Mouse (Mus musculus) ZHBTc4 (cell line): ENCODE results near the gene Actn2.

Experiments used
- DNase-seq: peaks from one replicate; pipeline ENCODE4 v3.0.0-alpha.2; 2011; ENCODE audit warnings: low read depth, low spot score

Actn2 gene

DNA sequence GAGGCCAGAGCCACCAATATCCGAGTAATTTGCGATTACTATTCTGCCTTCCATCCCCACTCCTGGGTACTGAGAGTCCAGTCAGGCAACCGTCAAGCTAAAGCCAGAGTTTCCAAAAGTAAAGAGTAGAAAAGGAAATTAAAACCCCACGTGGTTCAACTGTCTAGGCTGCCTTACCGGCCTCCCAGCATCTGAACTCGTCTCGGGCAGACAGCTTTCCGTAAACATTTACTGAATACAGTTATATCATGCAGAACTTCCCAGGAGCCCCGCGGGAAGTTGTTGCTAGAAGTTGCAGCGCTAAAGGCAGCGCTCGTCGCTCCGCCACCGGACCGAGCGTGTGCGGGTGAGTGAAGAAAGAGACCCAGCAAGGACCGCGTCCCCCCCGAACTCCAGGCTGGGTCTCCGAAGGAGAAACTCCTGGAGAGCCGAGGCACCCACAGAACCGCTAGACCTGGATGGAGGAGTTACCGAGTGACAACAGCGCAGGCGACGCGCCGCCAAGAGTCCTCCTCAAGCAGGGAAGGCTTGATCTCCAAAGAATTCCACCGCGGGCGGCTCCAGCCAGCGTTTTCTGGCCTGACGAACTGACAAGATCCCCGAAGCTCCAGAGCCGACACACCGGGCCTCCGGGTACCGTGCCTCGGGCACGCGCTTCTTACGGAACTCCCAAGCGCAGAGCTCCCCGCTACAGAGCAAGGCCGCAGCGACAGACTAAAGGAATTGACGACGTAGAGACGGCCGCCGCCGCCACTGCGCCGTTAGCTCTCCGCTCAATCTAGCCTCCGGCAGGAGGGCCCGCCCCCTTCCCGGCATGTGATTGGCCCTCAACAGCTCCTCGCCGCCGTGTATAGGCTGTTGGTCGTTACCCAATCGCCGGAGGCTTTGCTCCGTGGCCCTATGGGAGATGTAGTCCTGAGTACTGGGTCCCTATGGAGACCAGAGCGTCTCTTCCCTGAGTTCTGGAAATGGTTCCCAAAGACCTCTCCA lies 82.9 kb downstream of the Actn2 start, which contains the start of gene Mtr:
TSS of gene Mtr (minus strand) at position 723 of the 990 bp plus-strand sequence.
- peak; percentile 98 for DNase-seq

- no peak for DNase-seq
These were observed 83.6 kb downstream of the Actn2 start for GRCm38 (mm10) chr13:12256871-12257390.

DNA sequence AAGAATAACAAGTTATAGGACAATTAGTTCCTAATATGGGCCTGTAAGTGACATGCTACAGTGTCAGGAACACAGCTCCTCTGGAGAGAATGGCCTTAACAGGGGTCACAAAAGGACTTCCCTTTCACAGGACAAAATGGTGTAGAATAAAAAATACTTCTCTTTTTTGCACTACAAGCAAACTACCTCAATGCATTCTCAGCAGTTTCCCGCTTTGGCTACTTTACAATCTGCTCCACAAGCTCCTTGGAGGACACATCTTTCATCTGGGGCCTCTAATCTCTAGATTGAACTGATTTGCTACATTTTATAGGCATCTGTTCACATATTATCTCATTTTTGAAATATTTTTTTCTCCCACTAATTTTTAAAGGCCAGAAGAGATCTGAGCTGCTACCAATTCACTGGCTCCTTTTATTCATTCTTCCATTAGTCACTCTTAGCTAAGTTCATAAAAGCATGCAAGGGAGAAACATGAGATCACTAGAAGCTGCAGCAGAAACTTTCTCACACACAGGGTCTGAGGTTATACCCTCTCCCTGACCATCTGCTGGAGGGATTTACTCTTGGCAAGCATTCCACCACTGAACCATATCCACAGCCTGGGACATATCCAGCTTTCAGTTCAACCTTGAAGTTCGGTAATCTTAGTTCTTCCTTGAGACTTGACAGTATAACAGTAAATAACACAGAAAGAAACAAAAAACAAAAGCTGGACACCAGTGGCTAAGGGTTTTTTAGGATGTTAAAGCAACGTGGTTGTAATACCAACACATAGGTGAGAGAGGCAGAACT lies 84.5 kb downstream of the Actn2 start:
- DNase-seq, result no peak

DNA sequence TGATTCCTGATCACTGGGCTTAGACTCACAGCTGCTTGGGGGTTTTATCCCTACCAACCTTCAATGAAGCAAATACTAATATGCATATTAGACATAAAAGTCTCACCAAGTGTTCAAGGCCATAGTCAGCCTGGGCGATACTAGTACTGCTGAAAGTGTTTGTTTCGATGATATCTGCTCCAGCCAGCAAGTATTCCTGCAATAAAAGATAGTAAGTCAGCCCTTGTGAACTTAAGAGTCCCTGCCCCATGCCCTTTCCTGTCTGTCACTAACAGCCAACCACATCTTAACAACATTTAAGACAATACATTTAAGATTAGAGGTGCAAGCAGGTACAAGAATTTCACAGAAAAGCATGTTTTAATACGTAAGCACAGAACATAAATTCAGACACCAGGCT lies 90.1 kb downstream of the Actn2 start:
- DNase-seq, result no peak

- no peak for DNase-seq
These were observed 91.2 kb downstream of the Actn2 start for GRCm38 (mm10) chr13:12249195-12249898.

DNA sequence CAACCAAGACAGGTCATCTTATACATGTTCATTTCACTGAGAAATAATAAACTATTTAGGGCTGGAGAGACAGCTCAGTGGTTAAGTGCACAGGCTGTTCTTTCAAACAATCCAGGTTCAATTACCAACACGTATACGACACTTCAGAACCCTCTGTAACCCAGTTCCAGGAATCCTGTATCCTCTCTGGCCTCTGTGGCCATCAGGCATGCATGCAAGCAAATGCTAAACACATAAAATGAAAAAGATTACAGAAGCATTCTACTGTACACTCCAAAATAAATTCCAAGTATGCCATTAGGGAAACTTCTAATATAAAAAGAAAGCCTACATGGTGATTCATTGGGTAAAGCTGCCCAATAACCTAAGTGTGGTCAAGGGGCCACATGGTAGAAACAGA lies 94.6 kb downstream of the Actn2 start:
- DNase-seq, result no peak

- DNase-seq, result no peak
These were observed 96.6 kb downstream of the Actn2 start for GRCm38 (mm10) chr13:12243991-12244390.

DNA sequence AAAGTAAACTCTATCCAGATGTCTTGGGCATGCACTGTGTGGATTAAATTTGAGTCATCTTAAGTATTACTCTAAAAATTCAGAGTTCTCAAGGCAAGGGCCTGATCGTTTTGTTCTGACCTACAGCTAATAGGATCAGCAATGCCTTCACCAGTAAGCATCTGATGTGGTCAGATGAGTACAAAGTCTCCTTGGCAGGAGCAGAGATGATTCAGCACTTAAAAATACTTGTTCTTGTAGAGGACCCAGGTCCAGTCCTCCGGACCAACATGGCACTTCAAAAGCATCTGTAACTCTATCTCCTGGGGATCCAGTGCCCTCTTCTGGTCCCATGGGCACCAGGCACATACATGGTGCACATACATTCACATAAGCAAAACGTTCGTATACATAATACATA lies 108.4 kb downstream of the Actn2 start:
- DNase-seq, result no peak

DNA sequence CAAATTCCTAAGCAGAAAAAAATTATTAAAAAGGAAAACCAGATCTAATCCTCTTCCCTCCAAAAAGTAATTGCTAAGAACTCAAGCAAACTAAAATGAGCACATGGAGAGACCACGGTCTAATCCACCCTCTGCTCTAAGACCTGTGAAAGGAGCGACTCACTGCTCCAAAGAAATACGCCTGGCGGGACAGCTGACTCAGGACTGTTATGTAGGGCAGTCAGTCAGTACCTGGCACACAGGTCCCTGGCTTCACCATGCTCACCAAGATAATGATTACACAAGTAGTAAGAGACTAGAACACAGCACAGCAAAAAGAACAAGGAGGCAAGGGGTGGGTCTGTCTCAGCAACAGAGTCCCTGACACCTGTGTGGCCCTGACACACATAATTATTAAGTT lies 112.3 kb downstream of the Actn2 start:
- no peak for DNase-seq

DNA sequence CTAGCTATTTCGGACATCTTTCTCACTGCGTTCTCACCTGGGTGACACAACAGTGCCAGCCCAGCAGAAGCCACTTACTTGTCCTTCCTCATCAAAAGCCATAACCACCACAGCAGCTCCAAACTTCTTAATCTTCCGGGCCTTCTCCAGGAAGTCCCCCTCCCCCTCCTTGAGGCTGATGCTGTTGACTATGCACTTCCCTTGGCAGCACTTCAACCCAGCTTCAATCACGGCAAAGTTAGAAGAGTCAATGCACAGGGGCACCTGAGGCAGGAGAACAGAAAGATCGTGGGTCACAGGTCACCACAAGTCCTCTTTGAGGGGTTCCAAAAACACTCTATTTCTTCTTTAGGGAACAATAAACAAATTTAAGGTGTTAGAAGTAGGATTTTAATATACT lies 113.0 kb downstream of the Actn2 start:
- no peak for DNase-seq
